Mouse (Mus musculus) forebrain, embryonic 14.5 days (tissue): ENCODE data around the gene BC035044. TPM values are rescaled to one million over a fixed set of nuclear protein-coding genes. Genes with fewer than 3 reads are reported as not detected.
A peak's percentile ranks its signal among the peaks of the same experiment; 100 is the strongest.
"Not testable (repeated sequence)": the region's sequence is repeated elsewhere in the genome, so short reads cannot be mapped to it uniquely, and the experiment has no call there.

Source experiments
- ATAC-seq: fragments of 200-750 bp; cut with Nextera tagmentation; 2 replicates; pipeline ENCODE4 v1.8.0; 2017; ENCODE audit warnings: mild to moderate bottlenecking, moderate library complexity
- DNase-seq: peaks from one replicate; pipeline ENCODE4 v3.0.0-alpha.2; 2015; ENCODE audit warnings: low spot score
- H3K27ac ChIP-seq: fragments of 300-500 bp; sonication (generic); 2 replicates; pipeline ENCODE4 v1.5.1; 2014; ENCODE audit warnings: low read depth, mild to moderate bottlenecking, control low read depth, low read length, moderate library complexity
- H3K27me3 ChIP-seq: fragments of 300-500 bp; sonication (generic); replicated peaks from 2 replicates; pipeline ENCODE4 v1.6.1; 2014; ENCODE audit warnings: low read length, control low read depth, mixed read lengths; ENCODE audit not compliant: control insufficient read depth, insufficient read depth
- H3K36me3 ChIP-seq: fragments of 300-500 bp; sonication (generic); 2 replicates; pipeline ENCODE4 v1.6.1; 2014; ENCODE audit warnings: low read length, control low read depth; ENCODE audit not compliant: control insufficient read depth, insufficient read depth
- H3K4me1 ChIP-seq: fragments of 300-500 bp; sonication (generic); 2 replicates; pipeline ENCODE4 v1.6.1; 2014; ENCODE audit warnings: antibody characterized with exemption, low read length, control low read depth; ENCODE audit not compliant: control insufficient read depth, insufficient read depth
- H3K4me2 ChIP-seq: fragments of 300-500 bp; sonication (generic); 2 replicates; pipeline ENCODE4 v1.6.1; 2014; ENCODE audit warnings: mild to moderate bottlenecking, control low read depth, low read length
- H3K4me3 ChIP-seq: fragments of 300-500 bp; sonication (generic); 2 replicates; pipeline ENCODE4 v1.5.1; 2014; ENCODE audit warnings: low read depth, low read length, control low read depth
- H3K9ac ChIP-seq: fragments of 300-500 bp; sonication (generic); 2 replicates; pipeline ENCODE4 v1.6.1; 2014; ENCODE audit warnings: mild to moderate bottlenecking, low read length, control low read depth, moderate library complexity
- H3K9me3 ChIP-seq: fragments of 300-500 bp; sonication (generic); replicated peaks from 2 replicates; pipeline ENCODE4 v1.6.1; 2016; ENCODE audit warnings: low read length, control low read depth, mixed read lengths; ENCODE audit not compliant: control insufficient read depth
- WGBS: fragments of 180-500 bp; shearing (Covaris S2); extraction: QIAGEN DNeasy Blood & Tissue Kit; methylation state at CpG from one replicate; pipeline ENCODE4 v1.1.7; 2014; 5-methylcytosine and 5-hydroxymethylcytosine counted together
- polyA plus RNA-seq: library from polyadenylated mRNA; unstranded; fragments of >200 nt; fragmentation: Nextera tagmentation; extraction: Ambion mirVana; gene quantifications from 2 replicates; pipeline ENCODE4 v1.2.1, GENCODE M21; 2014

BC035044 gene
- polyA plus RNA-seq, 1 experiment from 2014 or later: 0.65 TPM

DNA sequence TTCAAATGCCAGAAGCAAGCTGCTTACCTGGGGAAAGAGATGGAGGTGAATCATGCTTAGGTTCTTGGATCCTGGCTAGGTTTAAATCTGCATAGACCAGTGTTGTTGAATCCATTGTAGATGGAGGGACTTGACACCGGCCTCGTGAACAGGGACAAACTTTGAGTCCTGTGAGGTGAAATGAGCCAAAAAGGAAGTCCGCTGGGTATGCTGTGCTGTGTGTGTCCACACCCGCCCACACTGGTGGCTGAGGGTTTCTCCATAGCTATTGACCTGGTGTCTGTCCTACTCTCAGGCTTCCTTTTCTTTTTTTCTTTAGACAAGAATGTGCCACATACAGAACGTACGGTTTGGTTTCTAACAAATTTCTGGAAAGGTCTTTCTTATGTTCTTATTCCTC is 64.8 kb downstream of the BC035044 start, which contains the start of the genes Gm44511 and Klrb1b:
Gene Gm44511, minus strand, starts transcription at position 184 of the 400 bp plus-strand sequence.
Gene Klrb1b, minus strand, starts transcription at position 200 of the 400 bp plus-strand sequence.
- ATAC-seq (no peak), DNase-seq (no peak)
- H3K36me3 ChIP-seq: no peaks in the 10 kb centered on the region
- no peaks in the 10 kb centered on the region for H3K4me1 ChIP-seq
- H3K9ac ChIP-seq: no peak within 1 kb of the TSS
- no peaks in the 10 kb centered on the region for H3K27me3 ChIP-seq
- H3K27ac ChIP-seq: no peak within 1 kb of the TSS
- H3K4me3 ChIP-seq: no peak within 1 kb of the TSS
- no peaks in the 10 kb centered on the region for H3K9me3 ChIP-seq
- no peak within 1 kb of the TSS for H3K4me2 ChIP-seq
- 86% methylated on average over 6 of the region's 6 CpGs for WGBS

DNA sequence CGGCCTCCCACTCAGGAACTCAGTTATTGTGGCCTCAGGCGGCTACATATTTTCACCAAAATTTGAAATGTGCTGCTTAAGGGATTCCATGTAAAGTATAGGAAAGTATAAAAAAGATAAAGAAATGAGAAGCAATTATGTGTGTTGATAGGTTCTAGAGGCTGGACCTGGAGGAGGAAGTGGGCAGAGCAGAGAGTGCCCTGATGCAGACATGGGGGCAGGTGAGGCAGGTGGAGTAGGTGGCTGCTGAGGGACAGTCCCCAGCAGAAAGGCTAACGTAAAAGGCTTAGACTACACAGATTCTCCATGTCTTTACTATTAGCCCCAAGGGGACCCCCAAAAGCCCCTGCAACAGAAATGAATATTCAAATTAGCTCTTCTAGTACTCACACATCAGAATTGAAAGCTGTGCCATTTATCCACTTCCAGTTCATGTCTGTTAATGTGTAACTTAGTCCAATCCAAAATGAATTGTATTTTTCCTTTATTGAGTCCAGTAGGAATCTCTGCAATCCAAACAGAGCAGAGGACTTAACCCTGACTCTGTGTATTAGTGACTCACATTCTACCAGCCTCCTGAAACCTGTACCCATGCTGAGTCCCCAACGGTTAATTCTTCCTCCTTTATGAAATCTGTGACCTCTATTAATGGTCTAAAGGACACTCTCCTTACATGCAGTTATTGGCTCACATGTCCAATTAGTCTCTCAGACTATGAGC is 72.7 kb downstream of the BC035044 start:
- Histone ChIP-seq H3K36me3 (no peaks in the 10 kb centered on the region), H3K9ac (no peak overlapping the region), H3K4me3 (no peak overlapping the region), H3K4me1 (no peaks in the 10 kb centered on the region), H3K27me3 (no peaks in the 10 kb centered on the region), H3K9me3 (no peaks in the 10 kb centered on the region), H3K27ac (no peak overlapping the region), H3K4me2 (no peak overlapping the region)
- DNase-seq (no peak), ATAC-seq (no peak)
- 77% methylated on average over 4 of the region's 4 CpGs for WGBS

DNA sequence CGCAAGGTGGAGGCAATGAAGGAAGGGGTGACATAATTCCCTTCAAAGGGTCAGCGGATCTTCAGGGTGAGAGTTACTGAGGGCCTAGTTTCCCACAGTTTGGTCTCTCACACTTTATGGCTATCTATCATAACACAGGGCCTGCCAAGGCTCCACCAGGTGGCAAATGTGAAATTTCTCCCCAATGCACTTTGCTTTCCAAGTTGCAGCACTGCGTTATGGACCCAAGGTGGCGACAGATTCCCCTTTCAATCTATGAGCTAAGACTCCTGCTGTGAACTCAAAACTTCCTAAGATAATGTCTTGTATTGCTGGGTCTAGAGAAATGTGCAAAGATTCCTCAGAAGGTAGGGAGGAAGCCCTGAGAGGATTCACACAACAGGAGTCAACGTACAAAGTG is 82.4 kb downstream of the BC035044 start:
- Histone ChIP-seq H3K36me3 (no peaks in the 10 kb centered on the region), H3K27ac (no peak overlapping the region), H3K9ac (no peak overlapping the region), H3K4me1 (no peaks in the 10 kb centered on the region), H3K4me2 (no peak overlapping the region), H3K4me3 (no peak overlapping the region), H3K9me3 (no peaks in the 10 kb centered on the region), H3K27me3 (no peaks in the 10 kb centered on the region)
- DNase-seq: peak; percentile 49
- 89% methylated on average over 5 of the region's 5 CpGs for WGBS
- no peak for ATAC-seq

DNA sequence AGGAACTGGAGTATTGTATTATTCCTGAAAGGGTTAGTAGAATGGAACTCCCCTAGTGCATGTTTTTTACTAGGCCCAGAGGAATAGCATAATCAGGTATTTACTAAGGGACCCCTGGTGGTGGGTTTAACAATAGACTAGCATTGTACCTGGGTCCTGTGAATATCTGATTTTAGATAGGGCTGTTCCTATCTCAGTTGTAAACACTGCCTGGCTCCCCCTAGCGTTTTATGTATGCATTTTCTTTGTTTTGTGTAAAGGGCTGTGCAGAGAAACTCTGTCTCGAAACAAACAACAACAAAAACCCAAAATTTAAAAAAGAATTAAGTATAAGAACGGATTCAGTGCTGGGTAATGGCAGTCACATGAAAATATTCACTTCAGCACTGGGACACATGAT is 83.9 kb downstream of the BC035044 start:
- Histone ChIP-seq H3K4me1 (no peaks in the 10 kb centered on the region), H3K9ac (no peak overlapping the region), H3K4me2 (no peak overlapping the region), H3K36me3 (no peaks in the 10 kb centered on the region), H3K27ac (no peak overlapping the region), H3K27me3 (no peaks in the 10 kb centered on the region), H3K9me3 (no peaks in the 10 kb centered on the region), H3K4me3 (no peak overlapping the region)
- 66% methylated on average over 3 of the region's 3 CpGs for WGBS
- DNase-seq: peak; percentile 26
- ATAC-seq: no peak

DNA sequence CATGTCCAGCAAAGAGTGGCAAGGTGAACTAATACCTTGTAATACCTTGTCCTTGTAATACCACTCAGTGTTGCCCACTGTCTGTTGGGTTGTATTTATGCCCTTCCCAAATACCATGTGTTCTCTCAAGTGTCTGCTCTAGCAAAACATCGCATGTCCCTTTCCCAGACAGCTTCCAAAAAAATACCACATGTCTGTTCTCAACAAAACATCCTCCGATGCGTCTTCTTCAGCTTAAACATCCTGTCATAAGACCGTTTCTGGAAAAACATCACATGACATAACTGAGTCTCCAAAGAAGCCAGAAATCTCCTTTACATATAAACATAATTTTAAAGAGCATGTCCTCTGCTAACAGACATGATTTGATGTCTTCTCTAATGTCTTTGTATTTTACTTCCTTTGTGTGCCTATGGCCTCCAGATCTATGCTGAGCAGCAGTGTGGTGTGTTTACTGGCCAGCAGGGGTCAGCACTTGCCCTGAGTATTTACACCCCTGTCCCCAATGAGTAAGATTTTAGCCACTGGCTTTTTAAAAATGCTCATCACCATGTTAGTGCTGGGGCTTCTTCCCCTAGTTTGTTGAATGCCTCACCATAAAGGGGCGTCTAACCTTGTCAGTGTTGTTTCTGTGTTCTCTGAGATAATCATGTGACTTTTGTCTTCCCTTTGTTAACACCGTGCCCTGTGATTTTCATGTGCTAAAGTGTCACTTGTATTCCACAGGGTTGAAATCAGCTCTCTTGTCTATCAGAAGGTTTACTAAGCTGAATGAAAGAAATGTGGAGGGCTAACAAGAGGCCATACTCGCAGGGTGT is 85.9 kb downstream of the BC035044 start:
- H3K4me3 ChIP-seq, H3K27ac ChIP-seq, H3K4me1 ChIP-seq, H3K27me3 ChIP-seq, H3K9me3 ChIP-seq, H3K4me2 ChIP-seq, H3K36me3 ChIP-seq, H3K9ac ChIP-seq: not testable (repeated sequence)
- peak; percentile 33 for ATAC-seq
- peak; percentile 77 for DNase-seq
- WGBS: 62% methylated on average over 7 of the region's 7 CpGs

DNA sequence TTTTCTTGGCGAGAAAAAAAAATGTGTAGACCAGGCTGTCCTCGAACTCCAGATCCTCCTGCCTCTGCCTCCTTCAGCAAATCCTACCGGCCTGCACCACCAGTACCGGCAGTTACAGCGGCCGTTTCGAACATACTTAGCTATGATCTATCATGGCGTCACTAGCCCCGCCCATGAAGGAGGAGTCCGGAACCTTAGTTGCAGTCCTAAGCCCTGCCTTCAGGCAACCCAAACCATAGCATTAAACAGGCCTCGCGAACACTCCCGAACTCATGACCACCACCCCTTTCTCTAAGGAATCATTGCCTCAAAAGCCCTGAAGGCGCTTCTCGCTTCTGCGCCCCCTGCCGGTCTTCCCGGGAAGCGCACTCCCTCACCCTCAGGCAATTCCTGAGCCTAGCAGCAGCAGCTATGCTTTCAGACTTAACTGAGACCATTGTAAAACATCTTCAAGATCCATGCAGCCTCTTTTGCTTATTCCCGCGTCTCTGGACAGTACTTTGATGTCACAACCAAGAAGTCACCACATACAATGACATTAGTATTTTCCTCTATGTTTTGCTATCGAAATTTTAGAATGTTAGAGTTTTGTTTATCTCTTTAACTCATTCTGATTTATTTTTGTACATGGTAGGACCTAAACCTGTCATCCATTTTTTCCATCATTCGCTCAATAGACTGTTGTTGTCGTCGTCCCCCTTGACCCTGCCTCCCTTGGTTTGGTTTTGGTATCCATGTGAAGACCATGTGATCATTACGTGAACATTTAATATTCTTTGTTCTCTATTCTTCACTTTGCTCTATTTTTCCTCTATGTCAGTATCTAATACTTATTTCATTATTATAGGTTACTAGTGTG is 87.7 kb downstream of the BC035044 start:
- H3K4me1 ChIP-seq: peaks cover 2% of the 10 kb centered on the region; the same call in 1 of the 2 replicates
- H3K9me3 ChIP-seq: no peaks in the 10 kb centered on the region
- no peaks in the 10 kb centered on the region for H3K36me3 ChIP-seq
- WGBS: 8% methylated on average over 26 of the region's 26 CpGs
- ATAC-seq (peak; percentile 92), DNase-seq (peak; percentile 99)
- peak overlapping the region; percentile 66 for H3K9ac ChIP-seq
- H3K27me3 ChIP-seq: no peaks in the 10 kb centered on the region
- peak overlapping the region; percentile 66; the same call in 1 of the 2 replicates for H3K27ac ChIP-seq
- H3K4me3 ChIP-seq: peak overlapping the region; percentile 40
- peak overlapping the region; percentile 56 for H3K4me2 ChIP-seq

DNA sequence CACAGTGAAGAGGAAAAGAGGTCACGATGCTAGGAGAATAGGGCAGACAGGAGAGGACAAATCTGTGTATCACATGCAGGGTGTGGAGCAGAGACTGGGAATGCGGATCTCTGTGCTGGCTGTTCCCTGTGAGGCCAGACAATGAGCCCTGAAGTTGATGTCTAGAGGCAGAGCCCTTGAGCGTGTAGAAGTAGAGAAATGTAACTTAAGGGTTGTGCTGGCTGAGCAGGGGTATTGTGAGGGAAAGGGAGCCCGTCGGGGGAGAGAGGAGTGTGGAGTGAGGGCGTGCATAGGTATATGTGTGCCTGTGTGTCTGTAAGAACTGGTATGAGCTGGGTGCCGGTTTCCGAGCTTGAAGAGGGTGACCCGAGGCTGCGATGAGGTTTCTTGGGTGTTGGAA is 88.4 kb downstream of the BC035044 start:
- peak overlapping the region; percentile 66; the same call in 1 of the 2 replicates for H3K27ac ChIP-seq
- peak overlapping the region; percentile 66 for H3K9ac ChIP-seq
- no peaks in the 10 kb centered on the region for H3K36me3 ChIP-seq
- DNase-seq (no peak), ATAC-seq (peak; percentile 40)
- 11% methylated on average over 10 of the region's 10 CpGs for WGBS
- H3K4me2 ChIP-seq: peak overlapping the region; percentile 56
- H3K4me1 ChIP-seq: peaks cover 4% of the 10 kb centered on the region; the same call in 1 of the 2 replicates
- H3K4me3 ChIP-seq: peak overlapping the region; percentile 40
- no peaks in the 10 kb centered on the region for H3K27me3 ChIP-seq
- no peaks in the 10 kb centered on the region for H3K9me3 ChIP-seq

DNA sequence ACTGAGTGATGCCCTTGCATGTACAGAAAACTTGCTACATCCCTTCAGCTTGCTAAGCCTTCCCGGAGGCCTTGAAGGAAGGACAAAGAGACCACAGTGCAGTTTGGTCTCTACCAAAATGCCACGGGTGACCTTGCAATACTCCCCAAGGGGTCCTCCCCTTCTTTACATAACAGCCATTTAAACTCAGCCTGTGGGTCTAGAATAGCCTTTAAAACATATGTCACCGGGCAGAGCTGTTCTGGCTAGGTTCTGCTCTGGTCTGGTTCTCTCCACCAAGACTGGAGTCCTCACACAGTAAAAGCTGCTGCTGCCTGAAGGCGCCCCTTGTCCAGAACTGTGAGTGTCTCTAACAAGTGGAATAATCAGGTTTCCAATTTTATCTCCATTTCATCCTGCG is 90.2 kb downstream of the BC035044 start:
- 78% methylated on average over 5 of the region's 5 CpGs for WGBS
- not testable (repeated sequence) for H3K9me3 ChIP-seq, H3K4me2 ChIP-seq, H3K4me1 ChIP-seq, H3K9ac ChIP-seq, H3K4me3 ChIP-seq, ATAC-seq, DNase-seq, H3K27me3 ChIP-seq, H3K27ac ChIP-seq, H3K36me3 ChIP-seq
